Mouse (Mus musculus): Measurements from ENCODE around the gene Cables2. TPM values are rescaled to one million over a fixed set of nuclear protein-coding genes. Genes with fewer than 3 reads are reported as not detected.

Gene Cables2
- polyA plus RNA-seq, 1 experiment from 2014 or later = 29.6 TPM

- Histone ChIP-seq H3K36me3 (no peaks in the 10 kb centered on the region), H3K4me3 (no peak overlapping the region), H3K4me2 (peak overlapping the region; percentile 39), H3K4me1 (replicated peaks) (peaks cover 25% of the 10 kb centered on the region), H3K27ac (replicated peaks) (no peak overlapping the region), H3K27me3 (peaks cover 8% of the 10 kb centered on the region), H3K9me3 (no peaks in the 10 kb centered on the region), H3K9ac (no peak overlapping the region)
- ATAC-seq (ENCODE audit: low FRiP score, low read depth) = peak; percentile 6; the same call in 1 of the 2 replicates
- 2% methylated on average over 8 of the region's 8 CpGs for WGBS
These were observed 2.5 kb upstream of the Cables2 start for GRCm38 (mm10) chr2:180275836-180276235.

GRCm38 (mm10) chr2:180274523-180274922 is 1.2 kb upstream of the Cables2 start:
- ATAC-seq (ENCODE audit: low FRiP score, low read depth) = no peak
- Histone ChIP-seq H3K4me3 (no peak overlapping the region), H3K4me2 (no peak overlapping the region), H3K4me1 (replicated peaks) (peaks cover 32% of the 10 kb centered on the region), H3K9me3 (no peaks in the 10 kb centered on the region), H3K36me3 (no peaks in the 10 kb centered on the region), H3K9ac (no peak overlapping the region), H3K27ac (replicated peaks) (no peak overlapping the region), H3K27me3 (peaks cover 8% of the 10 kb centered on the region)
- 86% methylated on average over 2 of the region's 2 CpGs for WGBS

GRCm38 (mm10) chr2:180272884-180273321 is 393 bp downstream of the Cables2 start:
- WGBS = under 1% methylated on average over 33 of the region's 37 CpGs

GRCm38 (mm10) chr2:180271804-180272395 is 1.4 kb downstream of the Cables2 start:
- ATAC-seq (ENCODE audit: low FRiP score, low read depth) = no peak
- peaks cover 8% of the 10 kb centered on the region for H3K27me3 ChIP-seq
- peak overlapping the region; percentile 88 for H3K4me3 ChIP-seq
- 0 out of 2 replicates have a peak, but pooled peaks cover 2% of the 10 kb centered on the region for H3K36me3 ChIP-seq
- no peaks in the 10 kb centered on the region for H3K9me3 ChIP-seq
- H3K4me1 ChIP-seq (replicated peaks) = peaks cover 37% of the 10 kb centered on the region
- WGBS = 76% methylated on average over 5 of the region's 5 CpGs
- H3K4me2 ChIP-seq = peak overlapping the region; percentile 65
- H3K27ac ChIP-seq (replicated peaks) = no peak overlapping the region
- H3K9ac ChIP-seq = peak overlapping the region; percentile 96

More at GRCm38 (mm10) chr2:180272884-180273321, 393 bp downstream of the Cables2 start:
- H3K9ac ChIP-seq = peak overlapping the region; percentile 96
- H3K4me2 ChIP-seq = peak overlapping the region; percentile 65
- peaks cover 37% of the 10 kb centered on the region for H3K4me1 ChIP-seq (replicated peaks)
- H3K36me3 ChIP-seq = 0 out of 2 replicates have a peak, but pooled peaks cover under 1% of the 10 kb centered on the region
- ATAC-seq (ENCODE audit: low FRiP score, low read depth) = peak; percentile 24
- H3K4me3 ChIP-seq = peak overlapping the region; percentile 88
- peak overlapping the region; percentile 80 for H3K27ac ChIP-seq (replicated peaks)
- no peaks in the 10 kb centered on the region for H3K9me3 ChIP-seq
- H3K27me3 ChIP-seq = peaks cover 8% of the 10 kb centered on the region

- Histone ChIP-seq H3K4me1 (replicated peaks) (peaks cover 34% of the 10 kb centered on the region), H3K4me2 (no peak overlapping the region), H3K4me3 (no peak overlapping the region), H3K27me3 (peaks cover 8% of the 10 kb centered on the region), H3K36me3 (0 out of 2 replicates have a peak, but pooled peaks cover 2% of the 10 kb centered on the region), H3K9ac (no peak overlapping the region), H3K27ac (replicated peaks) (no peak overlapping the region), H3K9me3 (no peaks in the 10 kb centered on the region)
- ATAC-seq (ENCODE audit: low FRiP score, low read depth) = no peak
- 82% methylated on average over 7 of the region's 7 CpGs for WGBS
These were observed 2.6 kb downstream of the Cables2 start for GRCm38 (mm10) chr2:180270537-180271255.

GRCm38 (mm10) chr2:180269329-180269728 is 4.0 kb downstream of the Cables2 start:
- Histone ChIP-seq H3K36me3 (0 out of 2 replicates have a peak, but pooled peaks cover 5% of the 10 kb centered on the region), H3K27me3 (no peaks in the 10 kb centered on the region), H3K4me2 (no peak overlapping the region), H3K27ac (replicated peaks) (no peak overlapping the region), H3K9me3 (no peaks in the 10 kb centered on the region), H3K4me3 (no peak overlapping the region), H3K4me1 (replicated peaks) (peaks cover 34% of the 10 kb centered on the region), H3K9ac (no peak overlapping the region)
- ATAC-seq (ENCODE audit: low FRiP score, low read depth) = no peak
- WGBS = 90% methylated on average over 10 of the region's 10 CpGs

GRCm38 (mm10) chr2:180267955-180268354 is 5.3 kb downstream of the Cables2 start:
- Histone ChIP-seq H3K27ac (replicated peaks) (no peak overlapping the region), H3K9ac (no peak overlapping the region), H3K4me2 (no peak overlapping the region), H3K9me3 (no peaks in the 10 kb centered on the region), H3K4me3 (no peak overlapping the region), H3K36me3 (peaks cover 6% of the 10 kb centered on the region; the same call in 1 of the 2 replicates), H3K4me1 (replicated peaks) (peaks cover 31% of the 10 kb centered on the region), H3K27me3 (no peaks in the 10 kb centered on the region)
- ATAC-seq (ENCODE audit: low FRiP score, low read depth) = no peak
- 58% methylated on average over 2 of the region's 2 CpGs for WGBS

- Histone ChIP-seq H3K4me2 (no peak overlapping the region), H3K9ac (no peak overlapping the region), H3K27ac (replicated peaks) (no peak overlapping the region), H3K27me3 (no peaks in the 10 kb centered on the region), H3K4me1 (replicated peaks) (peaks cover 11% of the 10 kb centered on the region), H3K36me3 (peaks cover 44% of the 10 kb centered on the region), H3K9me3 (no peaks in the 10 kb centered on the region), H3K4me3 (no peak overlapping the region)
- ATAC-seq (ENCODE audit: low FRiP score, low read depth) = no peak
- 91% methylated on average over 10 of the region's 10 CpGs for WGBS
These were observed 10.4 kb downstream of the Cables2 start for GRCm38 (mm10) chr2:180262891-180263290.

- Histone ChIP-seq H3K4me1 (replicated peaks) (peaks cover 12% of the 10 kb centered on the region), H3K4me3 (no peak overlapping the region), H3K36me3 (peaks cover 42% of the 10 kb centered on the region), H3K9ac (no peak overlapping the region), H3K27ac (replicated peaks) (no peak overlapping the region), H3K27me3 (no peaks in the 10 kb centered on the region), H3K9me3 (no peaks in the 10 kb centered on the region), H3K4me2 (no peak overlapping the region)
- WGBS = 81% methylated on average over 3 of the region's 3 CpGs
- no peak for ATAC-seq (ENCODE audit: low FRiP score, low read depth)
These were observed 10.9 kb downstream of the Cables2 start for GRCm38 (mm10) chr2:180262441-180262840.

GRCm38 (mm10) chr2:180261901-180262300 is 11.4 kb downstream of the Cables2 start:
- H3K27me3 ChIP-seq = no peaks in the 10 kb centered on the region
- no peaks in the 10 kb centered on the region for H3K9me3 ChIP-seq
- H3K4me1 ChIP-seq (replicated peaks) = peaks cover 12% of the 10 kb centered on the region
- H3K27ac ChIP-seq (replicated peaks) = no peak overlapping the region
- H3K4me3 ChIP-seq = no peak overlapping the region
- H3K4me2 ChIP-seq = no peak overlapping the region
- no peak overlapping the region for H3K9ac ChIP-seq
- ATAC-seq (ENCODE audit: low FRiP score, low read depth) = no peak
- H3K36me3 ChIP-seq = peaks cover 42% of the 10 kb centered on the region
- WGBS = 96% methylated on average over 7 of the region's 7 CpGs

- Histone ChIP-seq H3K36me3 (peaks cover 42% of the 10 kb centered on the region), H3K27ac (replicated peaks) (no peak overlapping the region), H3K9me3 (no peaks in the 10 kb centered on the region), H3K27me3 (no peaks in the 10 kb centered on the region), H3K4me1 (replicated peaks) (peaks cover 19% of the 10 kb centered on the region), H3K9ac (no peak overlapping the region), H3K4me3 (no peak overlapping the region), H3K4me2 (no peak overlapping the region)
- ATAC-seq (ENCODE audit: low FRiP score, low read depth) = no peak
- WGBS = 68% methylated on average over 8 of the region's 8 CpGs
These were observed 12.5 kb downstream of the Cables2 start for GRCm38 (mm10) chr2:180260610-180261480.
